Mouse (Mus musculus) gastrocnemius, postnatal 14 days (tissue): ENCODE measurements around the gene Six5. TPM values are rescaled to one million over a fixed set of nuclear protein-coding genes. Genes with fewer than 3 reads are reported as not detected.
A peak's percentile ranks its signal among the peaks of the same experiment; 100 is the strongest.
"Not testable (repeated sequence)": the region's sequence is repeated elsewhere in the genome, so short reads cannot be mapped to it uniquely, and the experiment has no call there.

Experiments used
- DNase-seq: peaks from one replicate; pipeline ENCODE4 v3.0.0; 2021; ENCODE audit warnings: mixed read lengths
- intact Hi-C: fragments of 180-260 bp; cut with DNase I; formaldehyde crosslinking; loops from one replicate; pipeline ENCODE4 v1.15.1; 2025; ENCODE audit warnings: low total_unique reads
- long read RNA-seq, 2 experiments: library from polyadenylated mRNA; stranded (forward); transcript quantifications; one replicate each; pipeline ENCODE4 v2.0.0; 2021
- total RNA-seq, 2 experiments: library from RNA; stranded (reverse); gene quantifications; 2 replicates each; pipeline ENCODE4 v1.2.3; 2021

Gene Six5
- total RNA-seq = 1 to 10 TPM; 3.1 to 3.8 TPM
- long read RNA-seq, experiment 1, transcript Six5-201 (3 exons, 3,007 nt) = major isoform, 5 of 6 reads
- long read RNA-seq, experiment 1, partial matches to known transcripts = 1 of 6 reads
- long read RNA-seq, experiment 1, other reads (novel, unspliced or antisense) = 0 of 6 reads
- long read RNA-seq, experiment 2, partial matches to known transcripts = 0 of 2 reads
- long read RNA-seq, experiment 2, other reads (novel, unspliced or antisense) = 0 of 2 reads

DNA sequence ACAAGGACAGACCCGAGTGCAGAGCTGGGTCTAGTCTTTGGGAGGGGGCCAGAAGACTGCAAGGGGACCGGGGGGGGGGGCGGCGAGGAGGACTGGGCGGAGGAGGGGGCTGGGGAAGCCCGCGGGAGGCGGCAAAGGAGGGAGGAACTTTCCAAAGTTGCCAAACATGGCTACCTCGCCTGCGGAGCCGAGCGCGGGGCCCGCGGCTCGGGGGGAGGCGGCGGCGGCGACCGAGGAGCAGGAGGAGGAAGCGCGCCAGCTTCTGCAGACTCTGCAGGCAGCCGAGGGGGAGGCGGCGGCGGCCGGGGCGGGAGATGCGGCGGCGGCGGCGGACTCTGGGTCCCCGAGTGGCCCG, at the start of gene Six5:
Gene Six5, plus strand, starts transcription at position 124 of the 355 bp plus-strand sequence.
- intact Hi-C loops = no loop called here
- peak; percentile 69 for DNase-seq

DNA sequence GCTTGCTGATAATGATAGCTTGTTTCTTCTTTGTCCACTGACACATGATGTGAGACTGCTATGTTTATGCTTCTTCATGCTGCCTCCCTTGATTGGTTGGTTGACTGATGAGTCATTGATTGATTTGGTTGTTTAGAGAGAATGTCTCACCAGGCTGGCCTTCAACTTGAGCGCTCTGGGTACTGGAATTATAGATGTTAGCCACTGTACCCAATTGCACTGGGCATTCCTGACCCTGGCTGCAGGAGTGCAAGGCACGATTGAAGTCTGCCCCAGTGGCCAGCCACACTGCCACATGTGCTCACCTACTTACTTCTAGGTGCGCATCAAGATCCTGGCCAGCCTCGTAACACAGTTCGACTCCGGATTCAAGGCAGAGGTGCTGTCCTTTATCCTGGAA, 49.8 kb upstream of the Six5 start:
- DNase-seq = no peak
- intact Hi-C loops = no loop called here

GRCm38 (mm10) chr7:19046286-19047069, 47.9 kb upstream of the Six5 start:
- DNase-seq = peak; percentile 76
- intact Hi-C loops = no loop called here

- DNase-seq = no peak
- intact Hi-C loops = no loop called here
Measured at GRCm38 (mm10) chr7:19048006-19048527, 46.3 kb upstream of the Six5 start.

DNA sequence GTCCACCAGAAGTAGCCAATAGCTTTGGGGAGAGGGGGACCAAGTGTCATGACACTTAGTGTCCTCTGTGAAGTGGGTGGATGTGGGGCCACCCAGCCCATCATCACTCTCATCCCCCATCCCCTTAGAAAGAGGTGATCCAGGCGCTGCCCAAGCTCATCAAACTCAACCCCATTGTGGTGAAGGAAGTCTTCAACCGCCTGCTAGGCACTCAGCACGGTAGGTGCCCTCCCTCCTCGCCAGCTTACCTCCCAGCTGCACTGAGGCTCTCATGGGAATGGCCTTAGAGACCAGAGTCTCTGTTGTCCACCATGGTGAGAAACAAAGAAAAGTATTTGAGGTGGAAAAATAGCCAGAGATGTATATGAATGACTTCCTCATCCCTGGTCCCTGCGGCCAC, 45.1 kb upstream of the Six5 start:
- intact Hi-C loops = no loop called here
- DNase-seq = no peak

- intact Hi-C loops = no loop called here
- no peak for DNase-seq
Measured at GRCm38 (mm10) chr7:19050172-19050571, 44.2 kb upstream of the Six5 start.

GRCm38 (mm10) chr7:19051161-19051560, 43.2 kb upstream of the Six5 start:
- intact Hi-C loops = no loop called here

DNA sequence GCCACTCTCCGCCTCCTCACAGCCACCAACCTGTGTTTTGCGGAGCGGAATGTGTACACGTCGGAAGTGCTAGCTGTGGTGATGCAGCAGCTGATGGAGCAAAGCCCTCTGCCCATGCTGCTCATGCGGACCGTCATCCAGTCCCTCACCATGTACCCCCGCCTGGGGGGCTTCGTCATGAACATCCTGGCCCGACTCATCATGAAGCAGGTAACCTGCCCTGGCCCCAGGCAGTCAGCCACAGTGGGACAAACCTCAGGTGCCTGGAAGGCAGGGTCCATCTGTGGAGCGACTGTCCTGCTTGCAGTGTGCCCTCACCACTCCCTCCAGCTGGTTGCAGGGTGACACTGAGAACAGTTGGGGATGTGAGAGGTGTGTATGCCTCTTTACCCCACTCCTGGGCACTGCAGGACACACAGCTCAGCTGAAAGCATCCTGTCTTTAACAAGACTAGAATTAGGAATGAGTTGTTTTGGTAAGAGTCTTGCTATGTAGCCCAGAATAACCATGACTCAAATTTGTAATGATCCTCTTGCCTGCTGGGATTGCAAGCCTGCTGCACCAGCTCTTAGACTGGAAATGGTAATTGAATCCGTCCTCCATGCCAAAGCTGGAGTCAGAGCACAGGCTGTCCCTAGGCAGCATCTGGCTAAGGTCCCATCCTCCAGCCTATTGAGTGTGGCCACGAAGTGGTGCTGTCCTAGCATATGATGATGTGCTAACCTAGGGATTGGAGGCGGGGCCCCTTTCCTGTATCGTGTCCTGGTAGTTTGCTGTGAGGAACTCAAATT, 41.9 kb upstream of the Six5 start:
- intact Hi-C loops = no loop called here
- peak; percentile 53 for DNase-seq

More at GRCm38 (mm10) chr7:19051161-19051560, 43.2 kb upstream of the Six5 start:
- no peak for DNase-seq

- intact Hi-C loops = no loop called here
- DNase-seq = no peak
Measured at GRCm38 (mm10) chr7:19053136-19053532, 41.3 kb upstream of the Six5 start.

- intact Hi-C loops = no loop called here
- peak; percentile 47 for DNase-seq
Measured at GRCm38 (mm10) chr7:19054047-19054776, 40.2 kb upstream of the Six5 start, which contains the start of gene Rsph6a. TSS of gene Rsph6a (plus strand) at chr7:19054690.

DNA sequence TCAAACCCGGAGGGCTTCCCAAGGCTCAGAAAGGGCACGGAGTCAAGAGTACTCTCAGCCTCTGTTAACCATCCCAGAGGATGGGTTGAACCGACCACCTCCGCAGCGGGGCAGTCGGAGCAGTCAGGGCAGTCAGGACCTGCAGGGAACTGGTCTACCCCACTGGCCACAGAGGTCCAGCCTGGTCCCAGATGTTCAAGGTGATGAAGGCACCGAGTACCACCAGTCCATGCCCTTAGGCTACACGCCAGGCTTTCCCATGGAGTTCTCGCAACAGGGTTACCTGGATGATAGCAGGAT, 39.7 kb upstream of the Six5 start:
- intact Hi-C loops = no loop called here
- DNase-seq = no peak

- intact Hi-C loops = no loop called here
Measured at GRCm38 (mm10) chr7:19055108-19055507, 39.3 kb upstream of the Six5 start.

GRCm38 (mm10) chr7:19057405-19057804, 37.0 kb upstream of the Six5 start:
- intact Hi-C loops = no loop called here
- DNase-seq = no peak

More at GRCm38 (mm10) chr7:19055108-19055507, 39.3 kb upstream of the Six5 start:
- DNase-seq = no peak

GRCm38 (mm10) chr7:19065896-19066295, 28.5 kb upstream of the Six5 start:
- DNase-seq = no peak
- intact Hi-C loops = no loop called here

DNA sequence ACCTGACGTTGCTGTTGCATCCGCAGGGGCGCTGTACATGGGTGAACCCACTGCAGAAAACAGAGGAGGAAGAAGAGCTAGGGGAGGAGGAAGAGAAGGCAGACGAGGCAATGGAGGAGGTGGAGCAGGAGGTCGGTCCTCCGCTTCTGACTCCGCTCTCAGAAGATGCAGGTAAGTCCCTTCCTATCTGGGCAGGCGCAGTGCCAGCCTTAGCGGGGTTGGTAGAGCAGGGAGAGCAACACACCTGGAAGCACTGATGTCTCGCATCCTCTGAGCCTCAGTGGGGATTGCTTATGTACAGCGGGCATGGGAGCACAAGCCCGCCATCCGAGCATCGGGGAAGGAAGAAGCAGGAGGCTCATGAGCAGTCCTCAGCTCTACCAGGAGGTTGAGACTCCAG, 27.3 kb upstream of the Six5 start:
- DNase-seq = no peak
- intact Hi-C loops = no loop called here

DNA sequence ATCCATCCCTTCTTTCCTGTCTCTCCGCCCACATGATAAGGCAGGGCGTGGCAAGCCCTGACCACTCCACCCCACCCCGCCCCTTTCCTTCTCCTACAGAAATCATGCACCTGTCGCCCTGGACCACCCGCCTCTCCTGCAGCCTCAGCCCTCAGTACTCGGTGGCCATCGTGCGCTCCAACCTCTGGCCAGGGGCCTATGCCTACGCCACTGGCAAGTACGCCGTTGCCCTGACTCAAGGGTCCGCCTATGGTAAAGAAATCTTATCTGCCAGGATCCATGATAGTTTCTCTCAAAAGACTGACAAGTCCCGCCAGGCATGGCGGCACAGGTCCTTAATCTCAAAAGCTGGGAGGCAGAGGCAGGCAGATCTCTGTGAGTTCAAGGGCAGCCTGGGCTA, 26.5 kb upstream of the Six5 start:
- intact Hi-C loops = loop anchor here (2.0 kb wide), 1 partner anchor 25 kb away; no protein-coding TSS in a partner anchor
- no peak for DNase-seq

DNA sequence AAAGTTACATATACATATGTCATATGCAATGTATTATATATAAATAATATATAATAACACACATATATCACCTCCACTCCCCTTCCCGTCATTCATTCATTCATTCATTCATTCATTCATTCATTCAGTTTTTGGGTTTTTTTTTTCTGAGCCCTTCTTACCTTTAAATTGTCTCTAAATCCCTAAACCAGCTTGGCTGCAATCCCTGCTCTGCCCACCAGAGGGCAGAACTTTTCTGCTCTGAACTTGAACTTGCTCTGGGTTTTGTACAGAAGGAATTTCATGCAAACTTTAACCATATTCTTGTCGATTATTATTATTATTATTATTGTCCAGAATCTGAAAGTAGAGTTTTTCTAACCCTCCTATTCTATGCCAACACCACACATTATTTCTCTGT, 25.7 kb upstream of the Six5 start:
- intact Hi-C loops = loop anchor here (2.0 kb wide), 1 partner anchor 24 kb away; no protein-coding TSS in a partner anchor
- no peak for DNase-seq

DNA sequence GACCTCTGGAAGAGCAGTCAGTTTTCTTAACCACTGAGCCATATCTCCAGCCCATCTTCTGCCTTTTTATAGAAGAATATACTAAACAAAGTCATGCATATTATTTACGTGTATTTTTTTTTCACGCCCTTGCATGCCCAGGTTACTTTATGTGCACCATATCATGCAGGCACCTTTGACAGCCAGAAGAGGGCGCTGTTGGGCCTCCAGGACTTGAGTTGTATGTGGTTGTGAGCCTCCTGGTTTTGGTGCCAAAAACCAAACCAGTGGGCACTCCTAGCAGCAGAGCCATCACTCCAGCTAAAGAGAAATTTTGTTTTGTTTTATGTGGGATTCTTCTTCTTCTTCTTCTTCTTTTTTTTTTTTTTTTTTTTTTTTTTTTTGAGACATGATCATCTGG, 24.9 kb upstream of the Six5 start:
- DNase-seq = no peak
- intact Hi-C loops = loop anchor here (2.0 kb wide), 1 partner anchor 23 kb away; no protein-coding TSS in a partner anchor

DNA sequence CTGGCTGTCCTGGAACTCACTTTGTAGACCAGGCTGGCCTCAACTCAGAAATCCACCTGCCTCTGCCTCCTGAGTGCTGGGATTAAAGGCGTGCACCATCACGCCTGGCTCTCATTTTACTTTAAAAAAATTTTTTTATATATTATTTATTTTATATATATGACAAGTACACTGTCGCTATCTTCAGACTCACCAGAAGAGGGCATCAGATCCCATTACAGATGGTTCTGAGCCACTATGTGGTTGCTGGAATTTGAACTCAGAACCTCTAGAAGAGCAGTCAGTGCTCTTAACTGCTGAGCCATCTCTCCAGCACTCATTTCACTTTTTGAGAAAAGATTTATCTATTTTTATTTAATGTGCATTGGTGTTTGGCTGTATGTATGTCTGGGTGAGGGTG, 23.4 kb upstream of the Six5 start:
- DNase-seq = not testable (repeated sequence)

More for the DNA sequence above, 23.4 kb upstream of the Six5 start:
- intact Hi-C loops = not testable (repeated sequence)
